Mouse (Mus musculus) liver, postnatal 0 days (tissue): ENCODE measurements at regions not wholly inside any gene's neighbourhood (a gene's known extent, or its start where the extent isn't known, plus 50 kb on each side); places are given as distances from the start of the nearest gene placed in this dataset.
A peak's percentile ranks its signal among the peaks of the same experiment; 100 is the strongest.

Source experiments
- ATAC-seq: fragments of 200-750 bp; cut with Nextera tagmentation; 2 replicates; pipeline ENCODE4 v1.8.0; 2017; ENCODE audit warnings: mild to moderate bottlenecking, moderate library complexity
- DNase-seq: peaks from one replicate; pipeline ENCODE4 v3.0.0-alpha.2; 2016
- H3K27ac ChIP-seq: fragments of 300-500 bp; sonication (generic); 2 replicates; pipeline ENCODE4 v1.5.1; 2014; ENCODE audit warnings: antibody characterized with exemption, moderate library complexity, mild to moderate bottlenecking, low read depth
- H3K27me3 ChIP-seq: fragments of 300-500 bp; sonication (generic); 2 replicates; pipeline ENCODE4 v1.6.1; 2014; ENCODE audit warnings: low read length, control low read depth, mixed read lengths; ENCODE audit not compliant: insufficient read depth
- H3K36me3 ChIP-seq: fragments of 300-500 bp; sonication (generic); replicated peaks from 2 replicates; pipeline ENCODE4 v1.6.1; 2014; ENCODE audit warnings: mild to moderate bottlenecking, control low read depth, low read length, moderate library complexity, mixed read lengths; ENCODE audit not compliant: insufficient read depth
- H3K4me1 ChIP-seq: fragments of 300-500 bp; sonication (generic); 2 replicates; pipeline ENCODE4 v1.6.1; 2014; ENCODE audit warnings: antibody characterized with exemption, mild to moderate bottlenecking, control low read depth; ENCODE audit not compliant: insufficient read depth
- H3K4me2 ChIP-seq: fragments of 300-500 bp; sonication (generic); 2 replicates; pipeline ENCODE4 v1.6.1; 2014; ENCODE audit warnings: low read depth, mild to moderate bottlenecking, low read length, moderate library complexity, mixed read lengths
- H3K4me3 ChIP-seq: fragments of 300-500 bp; sonication (generic); 2 replicates; pipeline ENCODE4 v1.5.1; 2014; ENCODE audit warnings: low read depth, low read length
- H3K9ac ChIP-seq: fragments of 300-500 bp; sonication (generic); replicated peaks from 2 replicates; pipeline ENCODE4 v1.6.1; 2014; ENCODE audit warnings: mild to moderate bottlenecking, moderate library complexity
- H3K9me3 ChIP-seq: fragments of 300-500 bp; sonication (generic); 2 replicates; pipeline ENCODE4 v1.6.1; 2016; ENCODE audit warnings: mild to moderate bottlenecking, control low read depth, low read length, mixed read lengths
- CTCF ChIP-seq: sonication (generic); IDR thresholded peaks from 2 replicates; pipeline ENCODE4 v1.5.1; 2016; ENCODE audit warnings: antibody characterized with exemption, low read depth
- EP300 ChIP-seq: IDR thresholded peaks from 2 replicates; pipeline ENCODE4 v1.6.1; 2016; ENCODE audit warnings: antibody characterized with exemption, low read depth, mild to moderate bottlenecking
- WGBS: fragments of 180-500 bp; shearing (Covaris S2); extraction: QIAGEN DNeasy Blood & Tissue Kit; methylation state at CpG from one replicate; pipeline ENCODE4 v1.1.7; 2014; ENCODE audit not compliant: insufficient replicate concordance; 5-methylcytosine and 5-hydroxymethylcytosine counted together

- peaks cover 6% of the 10 kb centered on the region for H3K4me1 ChIP-seq
- H3K4me2 ChIP-seq: no peak overlapping the region
- H3K9ac ChIP-seq: no peak overlapping the region
- no peak for TF ChIP-seq EP300
- TF ChIP-seq CTCF: no peak
- no peak for DNase-seq
- H3K27ac ChIP-seq: no peak overlapping the region
- 77% methylated on average over 6 of the region's 6 CpGs for WGBS
- no peaks in the 10 kb centered on the region for H3K27me3 ChIP-seq
- no peaks in the 10 kb centered on the region for H3K36me3 ChIP-seq
- H3K4me3 ChIP-seq: no peak overlapping the region
- H3K9me3 ChIP-seq: no peaks in the 10 kb centered on the region
- no peak for ATAC-seq
Measured at GRCm38 (mm10) chr6:145310601-145311000, 60.6 kb upstream of the Kras start.

- Histone ChIP-seq H3K4me3 (no peak overlapping the region), H3K9ac (no peak overlapping the region), H3K36me3 (no peaks in the 10 kb centered on the region), H3K27me3 (no peaks in the 10 kb centered on the region), H3K4me1 (peaks cover 6% of the 10 kb centered on the region), H3K4me2 (no peak overlapping the region), H3K9me3 (no peaks in the 10 kb centered on the region), H3K27ac (no peak overlapping the region)
- WGBS: 81% methylated on average over 3 of the region's 3 CpGs
- TF ChIP-seq CTCF (no peak), EP300 (no peak)
- ATAC-seq (no peak), DNase-seq (no peak)
Measured at GRCm38 (mm10) chr6:145309025-145309424, 59.0 kb upstream of the Kras start.

- no peak overlapping the region for H3K4me3 ChIP-seq
- 40% methylated on average over 8 of the region's 8 CpGs for WGBS
- DNase-seq (peak; percentile 28), ATAC-seq (peak; percentile 74)
- H3K9ac ChIP-seq: no peak overlapping the region
- H3K9me3 ChIP-seq: no peaks in the 10 kb centered on the region
- no peak for TF ChIP-seq EP300
- TF ChIP-seq CTCF: 0 out of 2 replicates have a peak, but pooled peaks have one; percentile 5
- H3K27me3 ChIP-seq: no peaks in the 10 kb centered on the region
- peaks cover 20% of the 10 kb centered on the region for H3K4me1 ChIP-seq
- peak overlapping the region; percentile 51; the same call in 1 of the 2 replicates for H3K4me2 ChIP-seq
- H3K27ac ChIP-seq: peak overlapping the region; percentile 85
- no peaks in the 10 kb centered on the region for H3K36me3 ChIP-seq
Measured at GRCm38 (mm10) chr6:145307237-145307636, 57.2 kb upstream of the Kras start.

- 27% methylated on average over 18 of the region's 18 CpGs for WGBS
- H3K27ac ChIP-seq: peak overlapping the region; percentile 85
- ATAC-seq: peak; percentile 69
- H3K36me3 ChIP-seq: no peaks in the 10 kb centered on the region
- H3K4me2 ChIP-seq: peak overlapping the region; percentile 51
- TF ChIP-seq CTCF: no peak
- TF ChIP-seq EP300: 0 out of 2 replicates have a peak, but pooled peaks have one; percentile 12
- H3K27me3 ChIP-seq: no peaks in the 10 kb centered on the region
- no peak overlapping the region for H3K9ac ChIP-seq
- no peak overlapping the region for H3K4me3 ChIP-seq
- no peaks in the 10 kb centered on the region for H3K9me3 ChIP-seq
- peak; percentile 60 for DNase-seq
- H3K4me1 ChIP-seq: peaks cover 20% of the 10 kb centered on the region
Measured at GRCm38 (mm10) chr6:145306331-145307124, 56.5 kb upstream of the Kras start.

GRCm38 (mm10) chr6:145305669-145306068 is 55.6 kb upstream of the Kras start:
- ATAC-seq: no peak
- H3K4me2 ChIP-seq: no peak overlapping the region
- H3K4me3 ChIP-seq: no peak overlapping the region
- no peak overlapping the region for H3K9ac ChIP-seq
- peaks cover 20% of the 10 kb centered on the region for H3K4me1 ChIP-seq
- no peaks in the 10 kb centered on the region for H3K36me3 ChIP-seq
- TF ChIP-seq CTCF (no peak), EP300 (no peak)
- no peak overlapping the region for H3K27ac ChIP-seq
- H3K9me3 ChIP-seq: no peaks in the 10 kb centered on the region
- H3K27me3 ChIP-seq: no peaks in the 10 kb centered on the region
- 82% methylated on average over 5 of the region's 5 CpGs for WGBS
- no peak for DNase-seq

- H3K9ac ChIP-seq: peak overlapping the region; percentile 40
- ATAC-seq: peak; percentile 52
- 3% methylated on average over 18 of the region's 18 CpGs for WGBS
Measured at GRCm38 (mm10) chr6:145303641-145304070, 53.6 kb upstream of the Kras start.

More at GRCm38 (mm10) chr6:145303641-145304070, 53.6 kb upstream of the Kras start:
- H3K27me3 ChIP-seq: no peaks in the 10 kb centered on the region
- peaks cover 20% of the 10 kb centered on the region for H3K4me1 ChIP-seq
- no peaks in the 10 kb centered on the region for H3K9me3 ChIP-seq
- DNase-seq: peak; percentile 63
- H3K4me2 ChIP-seq: peak overlapping the region; percentile 73
- TF ChIP-seq EP300 (no peak), CTCF (no peak)
- peak overlapping the region; percentile 46 for H3K4me3 ChIP-seq
- peak overlapping the region; percentile 78 for H3K27ac ChIP-seq
- H3K36me3 ChIP-seq: no peaks in the 10 kb centered on the region
